Mouse (Mus musculus) megakaryocyte, embryonic 14.5 days (primary cell): ENCODE measurements around the gene Maged1.

Source experiments
- FLI1 ChIP-seq: IDR thresholded peaks from 2 replicates; pipeline ENCODE4 v1.6.1; 2012; ENCODE audit warnings: low read length, inconsistent platforms, mixed read lengths
- GATA1 ChIP-seq: IDR thresholded peaks from 3 replicates; pipeline ENCODE4 v1.6.1; 2012; ENCODE audit warnings: mixed read lengths, low read length, inconsistent platforms, borderline replicate concordance

DNA sequence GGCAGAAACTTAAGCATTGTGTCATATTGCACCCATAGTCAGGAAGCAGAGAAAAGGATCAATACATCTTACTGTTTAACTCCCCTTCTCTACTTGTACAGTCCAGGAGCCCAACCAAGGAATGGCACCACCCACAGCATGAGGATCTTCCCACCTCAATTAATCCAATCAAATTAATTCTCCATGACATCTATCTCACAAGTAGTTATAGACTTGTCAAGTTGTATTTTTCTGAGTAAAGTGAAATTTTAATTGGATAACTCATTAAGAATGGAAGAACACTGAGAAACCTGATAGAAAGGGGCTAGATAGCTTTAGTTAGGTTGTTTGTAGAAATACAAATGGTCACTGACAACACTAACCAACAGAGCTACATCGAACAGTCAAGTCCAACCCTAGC is 38.3 kb upstream of the Maged1 start:
- TF ChIP-seq GATA1 (no peak), FLI1 (no peak)
